Mouse (Mus musculus) small intestine, adult 2 months (tissue): ENCODE measurements around the gene Zmynd8.

Experiments used
- CTCF ChIP-seq: fragments of 200-500 bp; IDR thresholded peaks from 2 replicates; pipeline ENCODE4 v1.5.1; 2012; ENCODE audit warnings: low read depth, mild to moderate bottlenecking, control low read depth, inconsistent platforms, low read length, moderate library complexity, mixed read lengths; ENCODE audit not compliant: insufficient replicate concordance, insufficient read length; ENCODE audit errors: extremely low read depth
- POLR2A ChIP-seq: fragments of 200-500 bp; IDR thresholded peaks from 2 replicates; pipeline ENCODE4 v1.6.1; 2012; ENCODE audit warnings: low read depth, mild to moderate bottlenecking, control low read depth, inconsistent platforms, low read length, moderate library complexity

- TF ChIP-seq POLR2A (no peak), CTCF (no peak)
These were observed 45.8 kb downstream of the Zmynd8 start for GRCm38 (mm10) chr2:165852896-165853633.
